Mouse (Mus musculus) embryo, embryonic 10.5 days (tissue): Measurements from ENCODE around the gene Alpi.

Experiments used
- DNase-seq: peaks from one replicate; pipeline ENCODE4 v3.0.0-alpha.2; 2015; ENCODE audit warnings: low spot score

Alpi gene

DNA sequence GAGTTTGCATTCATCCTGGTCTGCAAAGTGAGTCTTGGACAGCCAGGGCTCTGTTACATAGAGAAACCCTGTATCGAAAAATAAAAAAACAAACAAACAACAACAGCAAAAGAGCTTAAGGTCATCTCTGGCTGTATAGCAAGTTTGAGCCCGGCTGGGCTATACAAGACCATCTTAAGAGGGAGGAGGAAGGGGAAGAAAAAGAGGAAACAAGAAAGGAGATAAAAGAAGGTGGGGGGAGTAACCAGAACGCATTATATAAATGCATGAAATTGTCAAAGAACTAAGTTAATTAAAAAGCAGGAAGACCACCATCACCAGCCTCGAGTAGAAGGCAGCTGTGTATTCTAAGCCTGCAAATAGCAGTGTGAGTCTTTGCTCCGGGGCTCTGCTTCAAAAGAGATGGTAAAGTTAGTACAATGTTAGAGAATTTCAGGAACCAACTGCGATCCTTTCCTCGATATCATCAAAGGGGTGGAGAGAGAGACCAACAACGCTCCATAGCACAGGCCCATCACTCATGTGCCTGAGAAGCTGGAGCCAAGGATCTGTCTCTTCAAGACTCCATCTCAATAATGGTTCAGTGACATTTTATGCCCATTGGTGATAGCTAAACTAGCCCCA, 42.3 kb downstream of the Alpi start:
- no peak for DNase-seq

DNA sequence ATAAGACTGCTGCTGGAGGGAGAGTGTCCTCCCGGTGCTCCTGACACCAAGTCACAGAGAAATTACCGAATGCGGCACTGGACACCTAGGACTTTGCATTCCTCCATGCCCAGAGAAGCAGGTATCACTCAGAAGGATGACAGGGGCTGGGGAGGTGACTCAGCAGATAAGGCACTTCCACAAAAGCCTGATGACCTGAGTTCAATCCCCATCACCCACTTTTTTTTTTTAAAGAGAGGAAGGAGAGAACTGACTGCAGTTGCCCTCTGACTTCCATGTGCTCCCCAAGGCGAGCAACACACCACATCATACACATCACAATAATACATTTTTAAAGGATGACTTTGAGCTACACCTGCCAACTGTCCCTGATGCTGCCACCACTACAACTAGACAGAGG, 44.3 kb downstream of the Alpi start:
- no peak for DNase-seq

DNA sequence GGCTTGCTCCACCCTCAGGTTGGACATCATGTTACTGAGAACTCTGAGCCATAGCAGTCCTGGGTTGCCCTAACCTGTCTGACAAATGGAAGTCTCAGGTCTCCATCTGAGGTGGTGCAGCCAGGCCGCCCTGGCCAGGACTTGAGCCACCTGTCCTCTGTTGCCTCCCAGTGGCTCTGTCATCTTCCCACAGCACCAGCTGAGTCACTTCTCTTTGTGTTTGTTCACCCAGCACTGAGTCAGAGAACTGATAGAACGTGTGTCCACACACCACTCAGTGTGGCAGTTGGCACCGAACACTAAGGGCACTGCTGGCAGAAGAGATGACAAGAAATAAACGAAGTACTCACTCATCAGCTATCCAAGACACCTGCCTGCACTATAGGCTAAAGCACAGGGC, 50.0 kb downstream of the Alpi start:
- DNase-seq, result no peak

DNA sequence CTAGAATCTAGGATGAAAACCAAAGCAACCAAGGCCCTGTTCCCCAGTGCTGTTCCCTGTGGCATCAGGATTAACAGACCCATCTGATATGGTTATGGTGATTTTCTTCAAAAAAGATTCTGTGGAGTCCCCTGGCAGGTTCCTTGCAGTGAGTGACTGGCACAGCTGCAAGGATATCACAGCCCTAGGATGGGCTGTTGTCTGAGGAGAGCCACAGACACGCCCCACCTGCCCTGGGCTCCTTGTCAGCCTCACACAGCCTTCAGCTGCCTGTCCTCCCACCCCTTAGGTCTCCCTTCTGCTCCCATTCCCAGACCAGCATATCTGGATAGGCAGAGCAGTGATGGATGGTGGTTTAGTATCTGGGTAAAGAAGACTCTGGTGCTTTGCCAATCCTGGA, 50.7 kb downstream of the Alpi start:
- no peak for DNase-seq

DNA sequence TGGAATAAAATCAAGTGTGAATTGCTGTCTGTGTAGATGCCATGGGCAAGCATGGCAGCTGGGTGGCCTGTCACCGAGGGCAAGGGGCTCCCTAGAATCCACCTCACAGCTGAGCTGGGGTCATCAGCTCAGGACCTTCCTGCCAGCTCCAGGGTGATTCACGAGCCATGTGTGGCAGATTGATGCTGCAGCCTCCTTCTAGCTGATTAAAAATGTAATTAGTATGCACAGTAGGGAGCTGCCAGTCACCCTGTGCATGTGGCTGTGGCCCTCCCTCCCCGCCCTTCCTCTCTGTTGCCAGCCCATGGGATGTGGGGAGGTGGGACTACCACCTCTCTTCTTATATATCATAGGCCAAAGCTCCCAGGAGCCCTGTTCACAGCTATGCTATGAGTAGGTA, 51.3 kb downstream of the Alpi start:
- no peak for DNase-seq
